In the genomic region with DNA sequence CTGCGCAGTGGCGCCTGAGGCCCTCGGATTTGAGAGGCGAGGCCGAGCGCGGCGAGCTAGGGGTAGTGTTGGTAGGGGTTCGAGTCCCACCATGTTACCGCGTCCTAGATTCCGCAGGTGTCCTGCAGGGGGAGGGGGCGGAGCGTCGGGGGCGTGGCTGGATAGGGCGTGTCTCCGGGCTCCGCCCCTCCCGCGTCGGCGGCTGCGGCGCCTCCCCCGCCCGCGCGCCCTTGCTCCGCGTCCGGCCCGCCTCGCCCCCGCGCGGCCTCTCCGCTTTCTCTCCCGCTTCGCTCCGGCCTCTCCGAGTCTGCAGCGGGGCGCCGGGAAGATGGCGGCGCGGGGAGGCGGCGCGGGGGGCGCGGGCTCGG, we compare ENCODE assay signal across 8 mouse cellular contexts. TPM values are rescaled to one million over a fixed set of nuclear protein-coding genes. Genes with fewer than 3 reads are reported as not detected.
DNase-seq lines count a peak whose midpoint lies in the region; ATAC-seq lines count a peak whose summit lies in the region.

Raver2 (plus strand) TSS at position 198 of the 368 bp plus-strand sequence.

- H3K4me2 ChIP-seq in hindbrain, embryonic 13.5 days = peak within 1 kb of the TSS; percentile 94

- WGBS in hindbrain, embryonic 13.5 days = 2% methylated on average over 51 of the region's 54 CpGs

- peaks cover 9% of the 10 kb centered on the region for H3K4me1 ChIP-seq in hindbrain, embryonic 13.5 days (replicated peaks)

- H3K9ac ChIP-seq in hindbrain, embryonic 13.5 days = peak within 1 kb of the TSS; percentile 86

- no peaks in the 10 kb centered on the region for H3K9me3 ChIP-seq in hindbrain, embryonic 13.5 days

- DNase-seq in Muller cell, postnatal 12 days (ENCODE audit: inconsistent ontology term) = peak; percentile 81
- peak; percentile 20 to 61 for DNase-seq in cerebellum, adult 18-20 months
- DNase-seq in layer of hippocampus, postnatal 25 days (ENCODE audit: extremely low spot score in 1 of 2, low spot score in 1 of 2) = peak; percentile 53
- DNase-seq in lung, postnatal 14 days = peak; percentile 71
- peak; percentile 76 for DNase-seq in retina, postnatal 1 day
- peak; percentile 65 for DNase-seq in urinary bladder, postnatal 14 days (ENCODE audit: low spot score)

- H3K27me3 ChIP-seq in hindbrain, embryonic 13.5 days = peaks cover 8% of the 10 kb centered on the region; the same call in 1 of the 2 replicates

- H3K36me3 ChIP-seq in hindbrain, embryonic 13.5 days = no peaks in the 10 kb centered on the region

- H3K27ac ChIP-seq in hindbrain, embryonic 13.5 days = no peak within 1 kb of the TSS

- H3K4me3 ChIP-seq in hindbrain, embryonic 13.5 days = peak within 1 kb of the TSS; percentile 81

- peak; percentile 58 for ATAC-seq in frontal cortex, adult (ENCODE audit: low TSS enrichment)
- peak; percentile 78 for ATAC-seq in hindbrain, embryonic 13.5 days (ENCODE audit: low FRiP score)

RNA-seq across cellular contexts. Expression of gene Raver2, which starts in this region (rescaled TPM):
- 5.0 and 5.9 TPM in 2 replicates for polyA plus RNA-seq in hindbrain, embryonic 13.5 days (2015; fragmentation: Nextera tagmentation; extraction: Ambion mirVana)
- total RNA-seq in layer of hippocampus, postnatal 25 days (2021) = 10 to 100 TPM; 45.1 to 52.3 TPM
